Mouse (Mus musculus): Measurements from ENCODE around the gene Ctsz.

DNA sequence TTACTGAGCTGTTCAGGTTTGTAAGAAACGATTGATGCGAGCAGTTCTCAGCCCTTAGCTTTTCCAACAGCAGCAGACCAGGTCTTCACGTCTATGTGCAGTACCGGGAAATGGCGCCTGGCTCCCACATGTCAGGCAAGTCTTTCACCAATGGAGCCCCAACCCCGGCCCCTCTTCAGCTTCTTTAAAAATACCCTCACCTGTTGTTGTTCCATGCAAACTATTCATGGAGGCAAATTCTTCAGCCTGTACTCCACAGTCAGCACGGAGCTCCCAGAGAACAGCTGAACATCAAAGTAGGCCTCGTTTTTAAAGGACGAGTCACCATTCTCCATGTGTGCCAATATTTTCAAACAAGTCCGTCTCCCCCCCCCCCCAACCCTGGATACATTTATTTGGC is 42.2 kb downstream of the Ctsz start:
- TF ChIP-seq ZMIZ1 (IDR thresholded peaks at IDR 0.05; ENCODE audit: low read depth, low read length) (no peak), POLR2A (IDR thresholded peaks at IDR 0.05; ENCODE audit: low read depth, low read length) (no peak), POLR2AphosphoS2 (IDR thresholded peaks at IDR 0.05; ENCODE audit: low read depth, low read length) (no peak), CTCF (conservative IDR thresholded peaks at IDR 0.05 in 1 of 2, IDR thresholded peaks at IDR 0.05 in 1 of 2; ENCODE audit: low read depth in 2 of 2, low read length in 2 of 2) (no peak)

Data from CH12.LX (cell line).